Mouse (Mus musculus) retina, postnatal 1 day (tissue): ENCODE measurements at regions not wholly inside any gene's neighbourhood (a gene's known extent, or its start where the extent isn't known, plus 50 kb on each side); places are given as distances from the start of the nearest gene placed in this dataset.

Experiments used
- DNase-seq: peaks from one replicate; pipeline ENCODE4 v3.0.0-alpha.2; 2012

GRCm38 (mm10) chr12:12693838-12694777, 247.6 kb downstream of the Mycn start:
- DNase-seq = peak; percentile 64

- no peak for DNase-seq
Observed at GRCm38 (mm10) chr12:12687376-12687775, 254.3 kb downstream of the Mycn start.

- no peak for DNase-seq
Observed at GRCm38 (mm10) chr12:12685217-12685522, 256.5 kb downstream of the Mycn start.

GRCm38 (mm10) chr12:12684481-12685216, 257.1 kb downstream of the Mycn start:
- DNase-seq = peak; percentile 72

- no peak for DNase-seq
Observed at GRCm38 (mm10) chr12:12683733-12684470, 257.8 kb downstream of the Mycn start.

- peak; percentile 57 for DNase-seq
Observed at GRCm38 (mm10) chr12:12681101-12681500, 260.6 kb downstream of the Mycn start.

GRCm38 (mm10) chr12:12680371-12680921, 261.3 kb downstream of the Mycn start:
- DNase-seq = peak; percentile 86

GRCm38 (mm10) chr12:12676676-12677075, 265.0 kb downstream of the Mycn start:
- peak; percentile 89 for DNase-seq

- DNase-seq = peak; percentile 53
Observed at GRCm38 (mm10) chr12:12669931-12670330, 271.8 kb downstream of the Mycn start.

- DNase-seq = no peak
Observed at GRCm38 (mm10) chr12:12668919-12669318, 272.8 kb downstream of the Mycn start.

- DNase-seq = no peak
Observed at GRCm38 (mm10) chr12:12655611-12656010, 286.1 kb downstream of the Mycn start.

- DNase-seq = no peak
Observed at GRCm38 (mm10) chr12:12655184-12655583, 286.5 kb downstream of the Mycn start.

GRCm38 (mm10) chr12:12652361-12652760, 289.4 kb downstream of the Mycn start:
- DNase-seq = no peak

- DNase-seq = no peak
Observed at GRCm38 (mm10) chr12:12650309-12650708, 291.4 kb downstream of the Mycn start.

GRCm38 (mm10) chr12:12647467-12647866, 294.2 kb downstream of the Mycn start:
- DNase-seq = no peak

- no peak for DNase-seq
Observed at GRCm38 (mm10) chr12:12645183-12645582, 296.5 kb downstream of the Mycn start.

GRCm38 (mm10) chr12:12643247-12643963, 298.3 kb downstream of the Mycn start:
- DNase-seq = no peak

- no peak for DNase-seq
Observed at GRCm38 (mm10) chr12:12635308-12635707, 306.4 kb downstream of the Mycn start.

- no peak for DNase-seq
Observed at GRCm38 (mm10) chr12:12627597-12627996, 314.1 kb downstream of the Mycn start.

GRCm38 (mm10) chr12:12625788-12626187, 315.9 kb downstream of the Mycn start:
- DNase-seq = no peak

GRCm38 (mm10) chr12:12622712-12623292, 318.9 kb downstream of the Mycn start:
- DNase-seq = peak; percentile 95

- no peak for DNase-seq
Observed at GRCm38 (mm10) chr12:12621506-12621905, 320.2 kb downstream of the Mycn start.
